Mouse (Mus musculus): ENCODE data around the gene Emp2. TPM values are rescaled to one million over a fixed set of nuclear protein-coding genes. Genes with fewer than 3 reads are reported as not detected.
"Not testable (repeated sequence)": the region's sequence is repeated elsewhere in the genome, so short reads cannot be mapped to it uniquely, and the experiment has no call there.

Gene Emp2
- total RNA-seq, 2 experiments from 2014 or later = 40.6 to 46.0 TPM

GRCm38 (mm10) chr16:10276778-10277177 is 37.0 kb downstream of the Emp2 start:
- intact Hi-C loops (cut with DNase I); DNase-seq: not testable (repeated sequence)

- intact Hi-C loops (cut with DNase I) = loop anchor here (2.0 kb wide), 1 partner anchor 186 kb away; no protein-coding TSS in a partner anchor
Measured at GRCm38 (mm10) chr16:10274465-10274864, 39.3 kb downstream of the Emp2 start.

GRCm38 (mm10) chr16:10272256-10272655 is 41.5 kb downstream of the Emp2 start:
- intact Hi-C loops (cut with DNase I) = loop anchor here (2.0 kb wide), 1 partner anchor 247 kb away; no protein-coding TSS in a partner anchor
- DNase-seq = peak; percentile 68 to 73

More at GRCm38 (mm10) chr16:10274465-10274864, 39.3 kb downstream of the Emp2 start:
- peak in 1 of 2 experiments; percentile 12 for DNase-seq

GRCm38 (mm10) chr16:10253993-10254392 is 59.8 kb downstream of the Emp2 start:
- intact Hi-C loops (cut with DNase I) = no loop called here
- no peak for DNase-seq

GRCm38 (mm10) chr16:10236601-10237000 is 77.2 kb downstream of the Emp2 start:
- intact Hi-C loops (cut with DNase I) = no loop called here
- DNase-seq = no peak

Small RNAs within 50 kb of the gene (microRNA-seq; reads per million reads assigned to microRNA genes)
- gene Gm22932 = 0 reads per million in 2 experiments

Other genes starting within 250 kb of the Emp2 start
- gene Rpl39l, start 143.7 kb downstream of the Emp2 start, total RNA-seq (2021) = not detected
- gene Atf7ip2, start 121.3 kb downstream of the Emp2 start, total RNA-seq (2021) = not detected
- gene Tekt5, start 81.5 kb upstream of the Emp2 start, total RNA-seq (2021) = under 1 TPM; 0.14 to 0.22 TPM
- gene Nubp1, start 98.0 kb upstream of the Emp2 start, total RNA-seq (2021) = 1 to 10 TPM; 8.5 to 8.7 TPM
- under 1 TPM; 0.29 to 0.41 TPM for gene Tvp23a, start 133.4 kb upstream of the Emp2 start, total RNA-seq (2021)
- under 1 TPM; 0.29 to 0.66 TPM for gene Ciita, start 166.1 kb upstream of the Emp2 start, total RNA-seq (2021)
- 10 to 100 TPM; 29.4 to 32.5 TPM for gene Dexi, start 229.1 kb upstream of the Emp2 start, total RNA-seq (2021)
- gene Clec16a, start 231.4 kb upstream of the Emp2 start, total RNA-seq (2021) = 10 to 100 TPM; 46.0 to 50.7 TPM